Mouse (Mus musculus) MEL (cell line): ENCODE measurements at regions not wholly inside any gene's neighbourhood (a gene's known extent, or its start where the extent isn't known, plus 50 kb on each side); places are given as distances from the start of the nearest gene placed in this dataset.

Experiments
- DNase-seq: peaks from one replicate; pipeline ENCODE4 v3.0.0; 2011; ENCODE audit warnings: low read depth, low spot score
- H3K27ac ChIP-seq: 2 replicates; pipeline ENCODE4 v1.5.1; 2012; ENCODE audit warnings: low read depth, mild to moderate bottlenecking, control low read depth, low read length, moderate library complexity; ENCODE audit not compliant: control insufficient read depth
- H3K27me3 ChIP-seq, 2 experiments: fragments of 150-350 bp in 1 of 2; sonication (generic) in 1 of 2; 2 replicates each; pipeline ENCODE4 v1.6.1; 2012; ENCODE audit warnings: low read length in 2 of 2, mild to moderate bottlenecking in 2 of 2, improper control_type of control experiment in 1 of 2, moderate library complexity in 1 of 2; ENCODE audit not compliant: insufficient read depth in 2 of 2, control insufficient read depth in 1 of 2
- H3K36me3 ChIP-seq, 2 experiments: 2 replicates each; pipeline ENCODE4 v1.6.1; 2012 to 2014; ENCODE audit warnings: low read length in 2 of 2, improper control_type of control experiment in 1 of 2, inconsistent platforms in 1 of 2, mild to moderate bottlenecking in 1 of 2; ENCODE audit not compliant: insufficient read depth in 2 of 2, control insufficient read depth in 1 of 2
- H3K4me1 ChIP-seq, 2 experiments: fragments of 150-350 bp in 1 of 2; sonication (generic) in 1 of 2; 2 replicates each; pipeline ENCODE4 v1.6.1; 2012; ENCODE audit warnings: low read length in 2 of 2, improper control_type of control experiment in 1 of 2, mild to moderate bottlenecking in 1 of 2; ENCODE audit not compliant: insufficient read depth in 2 of 2, control insufficient read depth in 1 of 2
- H3K4me3 ChIP-seq, 2 experiments: fragments of 150-350 bp in 1 of 2; sonication (generic) in 1 of 2; 2 replicates each; pipeline ENCODE4 v1.5.1; 2012; ENCODE audit warnings: low read depth in 2 of 2, low read length in 2 of 2, mild to moderate bottlenecking in 2 of 2, moderate library complexity in 2 of 2, control low read depth in 1 of 2, improper control_type of control experiment in 1 of 2; ENCODE audit not compliant: control insufficient read depth in 1 of 2, insufficient read depth in 1 of 2
- H3K79me2 ChIP-seq: 2 replicates; pipeline ENCODE4 v1.6.1; 2012; ENCODE audit warnings: mild to moderate bottlenecking, low read length, moderate library complexity; ENCODE audit not compliant: control insufficient read depth, poor library complexity, insufficient read depth
- H3K9ac ChIP-seq: 2 replicates; pipeline ENCODE4 v1.6.1; 2012; ENCODE audit warnings: low read depth, mild to moderate bottlenecking, control low read depth, low read length, moderate library complexity; ENCODE audit not compliant: control insufficient read depth, poor library complexity, severe bottlenecking
- H3K9me3 ChIP-seq: fragments of 150-350 bp; sonication (generic); replicated peaks from 2 replicates; pipeline ENCODE4 v1.6.1; 2012; ENCODE audit warnings: mild to moderate bottlenecking, low read length, improper control_type of control experiment, moderate library complexity; ENCODE audit not compliant: insufficient read depth
- BHLHE40 ChIP-seq: IDR thresholded peaks from 2 replicates; pipeline ENCODE4 v1.6.1; 2012; ENCODE audit warnings: low read depth, mild to moderate bottlenecking, inconsistent platforms, low read length, improper control_type of control experiment, borderline replicate concordance
- CHD2 ChIP-seq: IDR thresholded peaks from 2 replicates; pipeline ENCODE4 v1.6.1; 2011; ENCODE audit warnings: low read length, improper control_type of control experiment
- ELF1 ChIP-seq: IDR thresholded peaks from 2 replicates; pipeline ENCODE4 v1.6.1; 2014; ENCODE audit warnings: low read depth, mild to moderate bottlenecking, inconsistent platforms, low read length, improper control_type of control experiment, moderate library complexity
- EP300 ChIP-seq, 2 experiments: IDR thresholded peaks; 2 replicates each; pipeline ENCODE4 v1.6.1; 2011; ENCODE audit warnings: improper control_type of control experiment in 2 of 2, low read length in 2 of 2, low read depth in 1 of 2, mild to moderate bottlenecking in 1 of 2
- ETS1 ChIP-seq: IDR thresholded peaks from 2 replicates; pipeline ENCODE4 v1.6.1; 2012; ENCODE audit warnings: low read depth, mild to moderate bottlenecking, inconsistent platforms, low read length, improper control_type of control experiment, moderate library complexity
- GATA1 ChIP-seq: IDR thresholded peaks from 2 replicates; pipeline ENCODE4 v1.6.1; 2011; ENCODE audit warnings: low read depth, low read length, improper control_type of control experiment
- HCFC1 ChIP-seq: IDR thresholded peaks from 2 replicates; pipeline ENCODE4 v1.6.1; 2012; ENCODE audit warnings: low read depth, mild to moderate bottlenecking, inconsistent platforms, low read length, improper control_type of control experiment, moderate library complexity
- JUND ChIP-seq: IDR thresholded peaks from 2 replicates; pipeline ENCODE4 v1.6.1; 2011; ENCODE audit warnings: low read depth, mild to moderate bottlenecking, improper control_type of control experiment, low read length
- KAT2A ChIP-seq: conservative IDR thresholded peaks from 2 replicates; pipeline ENCODE4 v1.6.1; 2012; ENCODE audit warnings: low read depth, low read length, improper control_type of control experiment, inconsistent platforms
- MAFK ChIP-seq: IDR thresholded peaks from 2 replicates; pipeline ENCODE4 v1.6.1; 2011; ENCODE audit warnings: low read depth, mild to moderate bottlenecking, low read length, improper control_type of control experiment, borderline replicate concordance
- MAZ ChIP-seq: IDR thresholded peaks from 2 replicates; pipeline ENCODE4 v1.6.1; 2012; ENCODE audit warnings: low read depth, mild to moderate bottlenecking, inconsistent platforms, low read length, improper control_type of control experiment
- MEF2A ChIP-seq: IDR thresholded peaks from 2 replicates; pipeline ENCODE4 v1.6.1; 2014; ENCODE audit warnings: low read depth, mild to moderate bottlenecking, inconsistent platforms, low read length, improper control_type of control experiment; ENCODE audit not compliant: poor library complexity, insufficient replicate concordance, severe bottlenecking; ENCODE audit errors: extremely low read depth
- MXI1 ChIP-seq: IDR thresholded peaks from 2 replicates; pipeline ENCODE4 v1.6.1; 2011; ENCODE audit warnings: mild to moderate bottlenecking, low read depth, low read length, improper control_type of control experiment
- NRF1 ChIP-seq: IDR thresholded peaks from 2 replicates; pipeline ENCODE4 v1.6.1; 2014; ENCODE audit warnings: low read depth, mild to moderate bottlenecking, inconsistent platforms, low read length, improper control_type of control experiment, moderate library complexity; ENCODE audit not compliant: poor library complexity, insufficient read depth, severe bottlenecking
- POLR2AphosphoS2 ChIP-seq: IDR thresholded peaks from 2 replicates; pipeline ENCODE4 v1.6.1; 2011; ENCODE audit warnings: low read length, improper control_type of control experiment
- POLR2AphosphoS5 ChIP-seq: IDR thresholded peaks from 2 replicates; pipeline ENCODE4 v1.6.1; 2012; ENCODE audit warnings: low read depth, borderline replicate concordance, mild to moderate bottlenecking, inconsistent platforms, low read length, moderate library complexity, mixed read lengths
- RAD21 ChIP-seq: IDR thresholded peaks from 2 replicates; pipeline ENCODE4 v1.6.1; 2011; ENCODE audit warnings: mild to moderate bottlenecking, low read depth, low read length, improper control_type of control experiment
- RCOR1 ChIP-seq: IDR thresholded peaks from 2 replicates; pipeline ENCODE4 v1.6.1; 2012; ENCODE audit warnings: low read depth, mild to moderate bottlenecking, inconsistent platforms, low read length, improper control_type of control experiment
- TCF12 ChIP-seq: IDR thresholded peaks from 2 replicates; pipeline ENCODE4 v1.6.1; 2014; ENCODE audit warnings: low read depth, mild to moderate bottlenecking, inconsistent platforms, low read length, improper control_type of control experiment, moderate library complexity
- UBTF ChIP-seq: IDR thresholded peaks from 2 replicates; pipeline ENCODE4 v1.6.1; 2012; ENCODE audit warnings: low read depth, mild to moderate bottlenecking, inconsistent platforms, low read length, improper control_type of control experiment, moderate library complexity, borderline replicate concordance; ENCODE audit not compliant: insufficient read depth
- USF1 ChIP-seq: IDR thresholded peaks from 2 replicates; pipeline ENCODE4 v1.6.1; 2014; ENCODE audit warnings: low read depth, mild to moderate bottlenecking, inconsistent platforms, low read length, improper control_type of control experiment, moderate library complexity
- USF2 ChIP-seq, 2 experiments: IDR thresholded peaks; 2 replicates each; pipeline ENCODE4 v1.6.1; 2011 to 2012; ENCODE audit warnings: improper control_type of control experiment in 2 of 2, low read length in 2 of 2, borderline replicate concordance in 1 of 2, inconsistent platforms in 1 of 2, low read depth in 1 of 2, mild to moderate bottlenecking in 1 of 2; ENCODE audit not compliant: insufficient read depth in 1 of 2
- ZMIZ1 ChIP-seq: IDR thresholded peaks from 2 replicates; pipeline ENCODE4 v1.6.1; 2012; ENCODE audit warnings: low read depth, mild to moderate bottlenecking, inconsistent platforms, low read length, improper control_type of control experiment, moderate library complexity
- ZNF384 ChIP-seq: IDR thresholded peaks from 2 replicates; pipeline ENCODE4 v1.6.1; 2012; ENCODE audit warnings: low read depth, mild to moderate bottlenecking, inconsistent platforms, low read length, improper control_type of control experiment

DNA sequence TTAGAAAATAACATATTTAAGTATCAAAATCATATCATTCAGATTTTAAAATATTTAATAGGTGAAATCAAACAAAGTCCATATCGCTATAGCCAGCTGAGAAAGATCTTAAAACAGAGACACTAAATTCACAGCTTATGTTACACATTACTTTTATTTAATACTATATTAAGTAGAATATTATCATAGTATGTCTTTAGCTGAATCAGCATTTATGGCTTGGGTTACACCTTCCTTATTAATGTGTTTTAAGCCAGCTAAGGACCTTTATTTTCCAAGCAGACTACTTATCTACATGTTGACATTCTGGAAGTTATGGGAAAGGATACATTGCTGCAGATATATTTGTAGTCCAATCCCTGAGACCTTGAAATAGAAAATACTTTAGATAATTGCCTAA, 684.9 kb upstream of the Adgrl4 start:
- H3K4me3 ChIP-seq = no peak overlapping the region

DNA sequence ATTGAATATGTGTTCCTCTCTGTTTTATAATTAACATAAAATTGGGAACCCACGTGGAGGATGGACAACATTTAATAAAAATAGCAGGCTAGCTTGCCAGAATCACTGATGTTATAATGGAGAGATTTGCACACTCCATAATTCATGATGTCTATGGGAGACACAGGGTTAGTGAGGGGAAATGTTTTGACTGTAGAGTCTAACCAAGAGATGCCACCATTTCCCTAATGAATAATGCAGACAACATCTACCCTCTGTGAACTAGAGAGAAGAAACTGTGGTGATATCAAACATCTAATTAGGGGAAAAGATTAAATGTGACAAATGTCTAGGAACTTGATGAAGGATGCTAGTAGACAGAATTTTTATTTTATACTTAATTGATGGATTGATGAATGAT, 677.8 kb upstream of the Adgrl4 start:
- Histone ChIP-seq H3K36me3 (no peaks in the 10 kb centered on the region), H3K79me2 (no peaks in the 10 kb centered on the region), H3K9ac (no peak overlapping the region), H3K4me1 (no peaks in the 10 kb centered on the region), H3K4me3 (no peak overlapping the region), H3K27ac (no peak overlapping the region), H3K9me3 (no peaks in the 10 kb centered on the region), H3K27me3 (no peaks in the 10 kb centered on the region)
- TF ChIP-seq CHD2 (no peak), GATA1 (no peak)
- DNase-seq = no peak

More for the DNA sequence above, 684.9 kb upstream of the Adgrl4 start:
- Histone ChIP-seq H3K79me2 (no peaks in the 10 kb centered on the region), H3K4me1 (no peaks in the 10 kb centered on the region), H3K9ac (no peak overlapping the region), H3K36me3 (no peaks in the 10 kb centered on the region), H3K27me3 (no peaks in the 10 kb centered on the region), H3K27ac (no peak overlapping the region), H3K9me3 (no peaks in the 10 kb centered on the region)
- no peak for TF ChIP-seq KAT2A
- TF ChIP-seq HCFC1 = no peak
- no peak for TF ChIP-seq EP300 (IDR thresholded peaks at IDR 0.05; ENCODE audit: low read depth in 1 of 2, low read length in 2 of 2)
- no peak for TF ChIP-seq MAZ
- TF ChIP-seq RAD21 = no peak
- TF ChIP-seq MEF2A = no peak
- TF ChIP-seq CHD2 = no peak
- no peak for TF ChIP-seq ZNF384
- no peak for TF ChIP-seq ZMIZ1
- no peak for DNase-seq

- TF ChIP-seq UBTF (no peak), USF2 (IDR thresholded peaks at IDR 0.05; ENCODE audit: borderline replicate concordance in 1 of 2, insufficient read depth in 1 of 2, low read depth in 1 of 2, low read length in 2 of 2) (no peak), USF1 (no peak), ETS1 (no peak), JUND (no peak), POLR2AphosphoS5 (no peak), POLR2AphosphoS2 (no peak), NRF1 (no peak), KAT2A (no peak), TCF12 (no peak), BHLHE40 (no peak), GATA1 (no peak), CHD2 (no peak), MAFK (no peak), ELF1 (no peak), RCOR1 (no peak), MXI1 (no peak)
- Histone ChIP-seq H3K36me3 (no peaks in the 10 kb centered on the region), H3K9ac (no peak overlapping the region), H3K27me3 (no peaks in the 10 kb centered on the region), H3K27ac (no peak overlapping the region), H3K4me1 (no peaks in the 10 kb centered on the region), H3K9me3 (no peaks in the 10 kb centered on the region), H3K79me2 (no peaks in the 10 kb centered on the region), H3K4me3 (no peak overlapping the region)
- DNase-seq = no peak
Observed at GRCm38 (mm10) chr3:150784576-150784975, 653.1 kb upstream of the Adgrl4 start.
